Mouse (Mus musculus): ENCODE results near the gene Blmh. TPM values are rescaled to one million over a fixed set of nuclear protein-coding genes. Genes with fewer than 3 reads are reported as not detected.

The Blmh gene
- polyA plus RNA-seq, 1 experiment from 2014 or later: 113 TPM

DNA sequence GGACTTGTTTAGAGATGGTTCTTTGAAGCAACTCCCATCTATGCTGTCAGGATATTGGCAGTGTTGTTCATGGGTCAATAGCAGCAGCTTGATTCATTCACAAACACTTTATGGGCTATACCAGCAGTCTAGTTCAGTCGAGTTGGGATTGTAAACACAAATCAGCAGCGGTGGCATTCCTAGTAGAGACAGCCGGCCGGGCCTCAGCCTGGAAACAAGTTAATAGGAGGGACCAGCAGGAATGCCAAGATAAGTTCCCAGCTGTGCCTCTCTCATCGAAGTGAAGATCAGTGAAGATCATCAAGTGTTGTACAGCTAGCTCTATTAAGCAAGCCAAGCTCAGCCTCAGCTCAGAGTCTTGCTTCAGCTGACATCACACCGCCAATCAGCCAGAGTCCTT lies 28.2 kb upstream of the Blmh start:
- Histone ChIP-seq H3K27me3 (ENCODE audit: control insufficient read depth, insufficient read depth, low read length) (no peaks in the 10 kb centered on the region), H3K4me1 (replicated peaks; ENCODE audit: control insufficient read depth, insufficient read depth, low read length) (no peaks in the 10 kb centered on the region), H3K9ac (no peak overlapping the region), H3K36me3 (replicated peaks; ENCODE audit: control insufficient read depth, insufficient read depth) (no peaks in the 10 kb centered on the region), H3K4me3 (replicated peaks; ENCODE audit: low read length) (no peak overlapping the region), H3K27ac (no peak overlapping the region), H3K4me2 (replicated peaks) (no peak overlapping the region), H3K9me3 (ENCODE audit: control insufficient read depth, low read length) (no peaks in the 10 kb centered on the region)
- DNase-seq (ENCODE audit: low spot score) (no peak), ATAC-seq (ENCODE audit: low FRiP score) (no peak)
- WGBS: 74% methylated on average over 6 of the region's 6 CpGs

DNA sequence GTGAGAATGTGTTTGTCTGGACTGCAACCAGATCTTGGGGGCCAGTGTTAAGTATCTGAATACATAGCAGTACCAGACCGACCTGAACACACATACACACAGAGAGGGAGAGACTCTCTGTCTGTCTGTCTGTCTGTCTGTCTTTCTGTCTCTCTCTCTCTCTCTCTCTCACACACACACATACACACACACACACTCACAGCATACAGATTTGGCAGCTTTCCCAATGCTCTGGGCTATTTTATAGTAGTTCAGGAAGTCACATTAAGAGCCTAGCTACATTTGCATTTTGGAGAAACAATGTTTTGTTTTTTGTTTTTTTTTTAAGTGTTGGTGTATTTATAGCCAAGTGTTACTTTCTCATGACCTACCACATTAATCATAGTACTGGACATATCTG lies 27.5 kb upstream of the Blmh start:
- 80% methylated on average over 1 of the region's 1 CpGs for WGBS
- Histone ChIP-seq H3K9ac (no peak overlapping the region), H3K4me1 (replicated peaks; ENCODE audit: control insufficient read depth, insufficient read depth, low read length) (no peaks in the 10 kb centered on the region), H3K4me2 (replicated peaks) (no peak overlapping the region), H3K27ac (no peak overlapping the region), H3K9me3 (ENCODE audit: control insufficient read depth, low read length) (no peaks in the 10 kb centered on the region), H3K4me3 (replicated peaks; ENCODE audit: low read length) (no peak overlapping the region), H3K36me3 (replicated peaks; ENCODE audit: control insufficient read depth, insufficient read depth) (no peaks in the 10 kb centered on the region), H3K27me3 (ENCODE audit: control insufficient read depth, insufficient read depth, low read length) (no peaks in the 10 kb centered on the region)
- DNase-seq (ENCODE audit: low spot score) (no peak), ATAC-seq (ENCODE audit: low FRiP score) (no peak)

DNA sequence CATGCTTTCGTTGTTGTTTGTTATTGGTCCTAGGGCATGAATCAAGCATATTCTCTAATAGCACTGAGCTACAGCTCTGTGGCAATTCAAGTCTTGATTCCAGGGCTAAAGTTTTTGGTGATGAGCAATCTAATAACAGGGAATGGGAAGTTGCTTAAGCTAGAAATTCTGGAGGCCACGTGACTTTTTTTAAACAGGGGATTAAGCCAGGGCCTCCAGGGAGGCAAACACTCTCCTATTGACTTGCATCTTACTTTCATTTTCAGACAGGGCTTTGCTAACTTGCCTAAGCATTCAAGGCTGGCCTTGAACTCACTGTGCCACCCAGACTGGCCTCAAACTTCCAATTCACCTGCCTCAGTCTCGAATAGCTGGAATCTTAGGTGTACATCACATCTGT lies 26.7 kb upstream of the Blmh start:
- no peak for ATAC-seq (ENCODE audit: low FRiP score)
- Histone ChIP-seq H3K9me3 (ENCODE audit: control insufficient read depth, low read length) (no peaks in the 10 kb centered on the region), H3K27me3 (ENCODE audit: control insufficient read depth, insufficient read depth, low read length) (no peaks in the 10 kb centered on the region), H3K4me1 (replicated peaks; ENCODE audit: control insufficient read depth, insufficient read depth, low read length) (no peaks in the 10 kb centered on the region), H3K27ac (no peak overlapping the region), H3K4me3 (replicated peaks; ENCODE audit: low read length) (no peak overlapping the region), H3K36me3 (replicated peaks; ENCODE audit: control insufficient read depth, insufficient read depth) (no peaks in the 10 kb centered on the region), H3K4me2 (replicated peaks) (no peak overlapping the region), H3K9ac (no peak overlapping the region)
- DNase-seq (ENCODE audit: low spot score): no peak
- 56% methylated on average over 3 of the region's 3 CpGs for WGBS

DNA sequence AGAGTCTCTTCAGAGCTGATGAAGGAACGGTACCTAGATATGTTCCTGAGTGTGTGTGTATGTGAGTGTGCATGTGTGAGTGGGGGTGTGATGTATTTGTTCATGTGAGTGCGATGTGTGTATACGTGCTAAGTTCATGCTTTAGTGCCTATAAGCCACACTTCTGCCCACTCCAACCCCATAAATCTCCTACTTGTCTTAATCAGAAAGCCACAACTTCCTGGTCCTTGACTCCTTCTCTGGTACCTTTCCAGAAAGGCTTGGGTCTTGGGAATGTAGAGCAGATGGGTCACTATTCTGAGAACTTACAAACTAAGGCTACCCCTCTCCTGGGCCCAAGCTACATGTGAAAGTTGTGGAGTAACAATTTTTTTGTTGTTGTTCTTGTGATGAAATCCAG lies 25.9 kb upstream of the Blmh start:
- 90% methylated on average over 3 of the region's 3 CpGs for WGBS
- ATAC-seq (ENCODE audit: low FRiP score): no peak

DNA sequence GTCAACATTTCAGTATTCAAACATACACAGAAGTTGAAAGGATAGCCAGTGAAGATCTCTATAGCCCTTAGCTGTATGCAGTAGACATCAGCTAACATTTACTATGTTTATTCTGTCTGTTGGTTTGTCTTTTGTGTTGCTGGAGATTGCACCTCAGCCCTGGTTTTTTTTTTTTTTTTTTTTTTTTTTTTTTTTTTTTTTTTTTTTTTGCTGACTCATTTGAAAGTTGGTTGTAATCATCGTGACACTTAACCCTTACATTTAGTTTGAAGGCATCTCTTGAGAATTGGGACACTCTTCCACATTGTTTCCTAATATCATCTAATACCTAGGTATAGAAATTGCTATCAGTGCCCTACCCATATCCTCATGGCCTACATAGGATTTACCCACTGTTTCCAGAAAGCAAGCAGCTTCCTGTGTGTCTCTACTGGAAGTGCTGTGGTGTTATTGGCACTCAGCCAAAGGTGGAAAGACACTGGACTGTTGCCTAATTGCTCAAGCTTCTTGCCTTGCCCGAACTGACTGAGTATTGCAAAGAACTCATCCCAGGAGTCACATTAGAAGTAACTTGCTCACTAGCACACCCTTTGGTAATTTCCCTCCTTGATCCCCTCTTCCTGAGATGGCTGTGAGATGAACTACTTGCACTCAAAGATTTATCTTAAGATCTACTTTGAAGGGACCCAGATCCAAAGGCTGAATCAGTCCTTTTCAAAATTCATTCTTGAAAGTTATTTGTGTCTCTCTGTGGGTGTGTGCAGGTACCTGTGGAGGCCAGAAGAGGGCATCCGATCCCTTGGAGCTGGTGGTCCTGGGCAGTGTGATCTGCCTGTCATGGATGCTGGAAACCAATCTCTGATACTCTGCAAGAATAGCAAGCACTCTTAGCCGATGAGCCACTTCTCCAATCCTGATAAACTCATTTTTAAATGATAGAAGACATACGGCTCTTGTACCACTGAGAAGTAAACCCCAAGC lies 24.6 kb upstream of the Blmh start:
- no peak for ATAC-seq (ENCODE audit: low FRiP score)
- WGBS: 68% methylated on average over 5 of the region's 5 CpGs

More for the DNA sequence above, 25.9 kb upstream of the Blmh start:
- no peak for DNase-seq (ENCODE audit: low spot score)
- Histone ChIP-seq H3K4me3 (replicated peaks; ENCODE audit: low read length) (no peak overlapping the region), H3K27me3 (ENCODE audit: control insufficient read depth, insufficient read depth, low read length) (no peaks in the 10 kb centered on the region), H3K27ac (no peak overlapping the region), H3K36me3 (replicated peaks; ENCODE audit: control insufficient read depth, insufficient read depth) (no peaks in the 10 kb centered on the region), H3K9me3 (ENCODE audit: control insufficient read depth, low read length) (no peaks in the 10 kb centered on the region), H3K4me1 (replicated peaks; ENCODE audit: control insufficient read depth, insufficient read depth, low read length) (no peaks in the 10 kb centered on the region), H3K9ac (no peak overlapping the region), H3K4me2 (replicated peaks) (no peak overlapping the region)

DNA sequence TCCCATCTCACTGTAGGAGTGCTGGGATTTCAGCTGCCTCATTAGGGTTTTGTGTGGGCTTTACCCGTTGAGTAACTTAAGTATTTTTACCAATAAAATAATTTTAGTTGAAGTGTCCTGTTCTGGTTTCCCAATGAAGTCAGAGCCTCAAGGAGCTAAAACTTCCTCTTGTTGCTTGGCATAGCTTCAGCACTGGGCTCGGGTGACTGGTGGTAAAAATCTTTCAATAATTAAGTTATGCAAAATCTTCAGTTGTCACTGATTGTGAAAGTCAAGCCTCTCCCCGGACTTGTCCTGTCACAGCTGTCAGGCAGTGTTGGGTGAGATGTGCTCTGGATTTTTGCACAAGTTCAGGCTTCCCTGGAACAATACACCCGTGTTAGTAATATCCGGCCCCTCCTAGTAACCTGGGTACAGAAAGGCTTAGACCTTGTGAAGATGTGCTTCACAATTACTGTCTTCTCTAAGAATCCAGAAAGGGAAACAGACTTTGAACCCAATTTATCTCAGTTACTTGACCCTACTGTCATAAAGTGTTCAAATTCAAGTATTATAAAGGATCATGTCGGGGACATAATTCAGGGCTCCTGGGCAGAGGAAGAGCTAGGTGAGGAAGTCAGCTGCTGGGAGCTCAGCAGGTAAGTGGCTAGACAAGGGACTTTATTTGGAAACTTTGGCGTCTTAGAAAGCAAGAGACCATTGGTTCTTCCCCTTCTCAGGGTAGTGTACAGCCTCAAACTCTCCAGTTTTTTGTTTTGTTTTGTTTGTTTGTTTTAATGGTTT lies 22.8 kb upstream of the Blmh start, which contains the start of gene Tmigd1:
Gene Tmigd1 (plus strand): TSS at position 581 of the 783 bp plus-strand sequence.
- no peaks in the 10 kb centered on the region for H3K4me1 ChIP-seq (replicated peaks; ENCODE audit: control insufficient read depth, insufficient read depth, low read length)
- WGBS: 84% methylated on average over 7 of the region's 7 CpGs

More for the DNA sequence above, 24.6 kb upstream of the Blmh start:
- Histone ChIP-seq H3K4me1 (replicated peaks; ENCODE audit: control insufficient read depth, insufficient read depth, low read length) (no peaks in the 10 kb centered on the region), H3K27me3 (ENCODE audit: control insufficient read depth, insufficient read depth, low read length) (no peaks in the 10 kb centered on the region), H3K4me3 (replicated peaks; ENCODE audit: low read length) (no peak overlapping the region), H3K27ac (no peak overlapping the region), H3K4me2 (replicated peaks) (no peak overlapping the region), H3K36me3 (replicated peaks; ENCODE audit: control insufficient read depth, insufficient read depth) (no peaks in the 10 kb centered on the region), H3K9ac (no peak overlapping the region), H3K9me3 (ENCODE audit: control insufficient read depth, low read length) (no peaks in the 10 kb centered on the region)
- DNase-seq (ENCODE audit: low spot score): no peak

DNA sequence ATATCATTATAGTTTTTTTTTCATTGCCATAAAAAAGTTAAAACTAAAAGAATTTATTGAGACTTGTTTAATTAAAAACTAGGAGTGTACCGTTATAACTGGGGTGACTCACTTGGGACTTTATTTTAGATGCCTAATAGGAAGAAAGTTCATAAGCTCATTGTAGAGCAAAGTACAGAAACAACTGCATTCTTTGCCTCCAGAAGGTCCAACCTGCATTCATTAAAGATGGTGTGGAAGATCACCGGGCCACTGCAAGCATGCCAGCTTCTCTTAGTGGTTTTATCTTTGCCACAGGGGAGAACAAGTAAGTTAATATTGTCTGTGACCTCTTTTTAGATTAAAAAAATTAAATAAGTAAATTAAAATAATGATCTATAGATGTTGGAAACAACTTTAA lies 20.3 kb upstream of the Blmh start:
- ATAC-seq (ENCODE audit: low FRiP score): no peak
- H3K27ac ChIP-seq: no peak overlapping the region
- 90% methylated on average over 2 of the region's 2 CpGs for WGBS
- H3K4me2 ChIP-seq (replicated peaks): no peak overlapping the region
- H3K36me3 ChIP-seq (replicated peaks; ENCODE audit: control insufficient read depth, insufficient read depth): no peaks in the 10 kb centered on the region
- no peak overlapping the region for H3K9ac ChIP-seq
- no peaks in the 10 kb centered on the region for H3K9me3 ChIP-seq (ENCODE audit: control insufficient read depth, low read length)
- H3K27me3 ChIP-seq (ENCODE audit: control insufficient read depth, insufficient read depth, low read length): no peaks in the 10 kb centered on the region
- no peaks in the 10 kb centered on the region for H3K4me1 ChIP-seq (replicated peaks; ENCODE audit: control insufficient read depth, insufficient read depth, low read length)
- no peak overlapping the region for H3K4me3 ChIP-seq (replicated peaks; ENCODE audit: low read length)
- DNase-seq (ENCODE audit: low spot score): no peak

More for the DNA sequence above, 22.8 kb upstream of the Blmh start, which contains the start of gene Tmigd1:
- no peak within 1 kb of the TSS for H3K4me3 ChIP-seq (replicated peaks; ENCODE audit: low read length)
- no peak within 1 kb of the TSS for H3K4me2 ChIP-seq (replicated peaks)
- H3K27me3 ChIP-seq (ENCODE audit: control insufficient read depth, insufficient read depth, low read length): no peaks in the 10 kb centered on the region
- H3K27ac ChIP-seq: no peak within 1 kb of the TSS
- DNase-seq (ENCODE audit: low spot score) (no peak), ATAC-seq (ENCODE audit: low FRiP score) (no peak)
- H3K9ac ChIP-seq: no peak within 1 kb of the TSS
- H3K9me3 ChIP-seq (ENCODE audit: control insufficient read depth, low read length): no peaks in the 10 kb centered on the region
- H3K36me3 ChIP-seq (replicated peaks; ENCODE audit: control insufficient read depth, insufficient read depth): no peaks in the 10 kb centered on the region

DNA sequence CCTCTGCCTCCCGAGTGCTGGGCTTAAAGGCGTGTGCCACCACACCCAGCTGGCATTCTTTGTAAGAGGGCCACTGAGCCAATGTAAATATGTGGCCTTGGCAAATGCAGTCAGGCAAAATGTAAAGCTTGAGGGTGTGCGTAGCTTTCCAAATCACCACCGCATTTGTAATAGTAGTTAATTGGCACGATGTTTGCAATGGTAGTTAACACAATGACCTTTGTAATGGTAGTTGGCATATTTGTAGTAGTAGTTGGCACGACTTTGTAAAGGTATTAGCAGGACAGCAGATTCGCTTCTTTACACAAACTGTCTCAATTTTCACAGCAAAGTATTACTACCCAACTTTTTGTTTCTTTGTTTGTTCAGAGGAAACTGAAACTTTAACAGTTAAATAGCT lies 16.0 kb upstream of the Blmh start:
- no peak overlapping the region for H3K27ac ChIP-seq
- DNase-seq (ENCODE audit: low spot score) (no peak), ATAC-seq (ENCODE audit: low FRiP score) (no peak)
- 77% methylated on average over 7 of the region's 7 CpGs for WGBS
- H3K9ac ChIP-seq: no peak overlapping the region
- H3K4me2 ChIP-seq (replicated peaks): no peak overlapping the region
- no peak overlapping the region for H3K4me3 ChIP-seq (replicated peaks; ENCODE audit: low read length)
- H3K9me3 ChIP-seq (ENCODE audit: control insufficient read depth, low read length): no peaks in the 10 kb centered on the region
- H3K36me3 ChIP-seq (replicated peaks; ENCODE audit: control insufficient read depth, insufficient read depth): no peaks in the 10 kb centered on the region
- H3K4me1 ChIP-seq (replicated peaks; ENCODE audit: control insufficient read depth, insufficient read depth, low read length): peaks cover 11% of the 10 kb centered on the region; the same call in 1 of the 2 replicates
- no peaks in the 10 kb centered on the region for H3K27me3 ChIP-seq (ENCODE audit: control insufficient read depth, insufficient read depth, low read length)

Data from hindbrain, embryonic 14.5 days (tissue).